Comparison of ENCODE assay signal across 1 mouse cellular context in the genomic region with DNA sequence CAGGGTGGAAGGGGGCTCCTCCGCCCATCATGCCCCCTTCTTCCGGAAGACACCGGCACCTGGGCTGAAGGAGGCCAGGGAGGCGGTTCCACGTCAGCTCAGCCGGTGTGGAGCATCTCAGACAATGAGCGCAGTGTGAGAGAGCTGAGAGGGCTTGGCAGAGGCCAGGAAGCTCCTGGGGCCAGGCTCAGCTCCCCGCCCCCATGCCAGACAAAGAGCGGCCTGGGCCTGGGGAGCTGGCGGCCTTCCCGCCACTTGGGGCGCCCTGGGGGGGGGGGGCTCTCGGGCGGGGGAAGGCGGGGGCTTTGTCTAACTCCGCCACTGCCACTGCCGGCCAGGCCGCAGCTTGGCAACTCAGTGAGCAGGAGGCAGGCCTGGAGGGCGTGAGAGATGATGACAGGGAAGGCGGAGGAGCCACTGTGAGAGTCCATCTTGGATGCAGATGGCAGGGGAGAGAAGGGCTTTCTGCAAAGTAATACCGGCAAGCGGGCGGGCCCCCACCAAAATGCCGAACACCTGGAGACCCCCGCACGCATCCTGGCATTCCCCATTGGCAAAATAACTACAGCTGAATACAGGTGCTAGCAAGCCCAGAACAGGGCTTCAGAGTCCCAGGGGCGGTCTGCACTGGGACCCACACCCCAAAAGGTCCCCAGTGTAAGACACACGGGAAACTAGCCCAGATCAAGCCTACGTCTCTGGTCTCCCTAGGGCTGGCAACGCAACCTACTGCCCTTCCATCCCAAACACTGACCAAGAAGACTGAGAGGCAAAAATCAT.
TF ChIP-seq lines count a peak whose summit lies in the region.

No protein-coding gene starts in this region.

TF ChIP-seq in CH12.LX, 34 proteins besides CTCF, POLR2A, EP300 and RAD21 (continued from another document):
- TF ChIP-seq MEF2A (IDR thresholded peaks at IDR 0.05; ENCODE audit: borderline replicate concordance, low read depth, low read length): no peak
- TF ChIP-seq TCF12 (IDR thresholded peaks at IDR 0.05; ENCODE audit: low read depth, low read length): peak; percentile 31; the same call in 1 of the 2 replicates
- TF ChIP-seq E2F4 (IDR thresholded peaks at IDR 0.05; ENCODE audit: insufficient replicate concordance, low read depth, low read length): no peak
- no peak for TF ChIP-seq MYC (IDR thresholded peaks at IDR 0.05; ENCODE audit: low read depth, low read length)
- TF ChIP-seq JUND (conservative IDR thresholded peaks at IDR 0.05; ENCODE audit: low read depth, low read length): no peak
- no peak for TF ChIP-seq BHLHE40 (IDR thresholded peaks at IDR 0.05; ENCODE audit: low read depth, low read length)
- TF ChIP-seq ETS1 (conservative IDR thresholded peaks at IDR 0.05; ENCODE audit: low read depth, low read length): no peak
- TF ChIP-seq ZKSCAN1 (IDR thresholded peaks at IDR 0.05; ENCODE audit: borderline replicate concordance, low read depth, low read length): no peak
- TF ChIP-seq UBTF (IDR thresholded peaks at IDR 0.05; ENCODE audit: low read depth, low read length): 0 out of 2 replicates have a peak, but pooled peaks have one; percentile 37
- no peak for TF ChIP-seq TBP (conservative IDR thresholded peaks at IDR 0.05; ENCODE audit: low read depth, low read length)
- TF ChIP-seq GABPA (IDR thresholded peaks at IDR 0.05; ENCODE audit: insufficient replicate concordance, low read depth, low read length): no peak
- TF ChIP-seq RCOR1 (conservative IDR thresholded peaks at IDR 0.05; ENCODE audit: low read depth, low read length): no peak
- no peak for TF ChIP-seq ZC3H11A (IDR thresholded peaks at IDR 0.05; ENCODE audit: low read depth, low read length)
- no peak for TF ChIP-seq JUN (IDR thresholded peaks at IDR 0.05; ENCODE audit: insufficient read depth, low read depth, low read length)
- TF ChIP-seq ZNF384 (IDR thresholded peaks at IDR 0.05; ENCODE audit: low read depth, low read length): no peak
- peak; percentile 57; the same call in 1 of the 2 replicates for TF ChIP-seq SIN3A (IDR thresholded peaks at IDR 0.05; ENCODE audit: low read length)
- 0 out of 2 replicates have a peak, but pooled peaks have one; percentile 39 for TF ChIP-seq MXI1 (IDR thresholded peaks at IDR 0.05; ENCODE audit: low read depth, low read length)
- TF ChIP-seq NELFE (IDR thresholded peaks at IDR 0.05; ENCODE audit: low read depth, low read length): peak; percentile 37; the same call in 1 of the 2 replicates
- no peak for TF ChIP-seq USF2 (conservative IDR thresholded peaks at IDR 0.05; ENCODE audit: low read depth, low read length)
- TF ChIP-seq ELF1 (IDR thresholded peaks at IDR 0.05; ENCODE audit: low read depth, low read length): peak; percentile 49
- TF ChIP-seq CHD1 (IDR thresholded peaks at IDR 0.05; ENCODE audit: low read depth, low read length): no peak; the same call in 1 of the 2 replicates
- TF ChIP-seq USF1 (IDR thresholded peaks at IDR 0.05; ENCODE audit: low read depth, low read length): no peak
- 0 out of 2 replicates have a peak, but pooled peaks have one; percentile 9 for TF ChIP-seq IRF4 (IDR thresholded peaks at IDR 0.05; ENCODE audit: low read depth, low read length)
- TF ChIP-seq MAX (IDR thresholded peaks at IDR 0.05; ENCODE audit: low read length): no peak
- TF ChIP-seq ZMIZ1 (IDR thresholded peaks at IDR 0.05; ENCODE audit: low read depth, low read length): no peak
- no peak for TF ChIP-seq NRF1 (IDR thresholded peaks at IDR 0.05; ENCODE audit: low read depth, low read length)
- peak; percentile 64; the same call in 1 of the 2 replicates for TF ChIP-seq MAZ (IDR thresholded peaks at IDR 0.05; ENCODE audit: low read depth, low read length)
- TF ChIP-seq HCFC1 (IDR thresholded peaks at IDR 0.05; ENCODE audit: low read depth, low read length): no peak; the same call in 1 of the 2 replicates
- TF ChIP-seq SMC3 (IDR thresholded peaks at IDR 0.05; ENCODE audit: low read depth, low read length): no peak
- TF ChIP-seq CHD2 (IDR thresholded peaks at IDR 0.05; ENCODE audit: low read length): peak; percentile 61
- no peak for TF ChIP-seq PAX5 (IDR thresholded peaks at IDR 0.05; ENCODE audit: low read length)
- no peak for TF ChIP-seq POLR2AphosphoS2 (IDR thresholded peaks at IDR 0.05; ENCODE audit: low read depth, low read length)
